Mouse (Mus musculus) liver, embryonic 16.5 days (tissue): Measurements from ENCODE around the gene Cd80. TPM values are rescaled to one million over a fixed set of nuclear protein-coding genes. Genes with fewer than 3 reads are reported as not detected.

Experiments
- ATAC-seq: fragments of 200-750 bp; cut with Nextera tagmentation; 2 replicates; pipeline ENCODE4 v1.8.0; 2017; ENCODE audit warnings: low read depth, mild to moderate bottlenecking, moderate number of reproducible peaks, moderate library complexity
- H3K27ac ChIP-seq: fragments of 300-500 bp; sonication (generic); 2 replicates; pipeline ENCODE4 v1.5.1; 2014; ENCODE audit warnings: mild to moderate bottlenecking, low read length
- H3K27me3 ChIP-seq: fragments of 300-500 bp; sonication (generic); 2 replicates; pipeline ENCODE4 v1.6.1; 2014; ENCODE audit warnings: low read depth, low read length, mixed read lengths; ENCODE audit not compliant: control insufficient read depth, insufficient read depth
- H3K36me3 ChIP-seq: fragments of 300-500 bp; sonication (generic); 2 replicates; pipeline ENCODE4 v1.6.1; 2014; ENCODE audit warnings: mild to moderate bottlenecking; ENCODE audit not compliant: control insufficient read depth, insufficient read depth
- H3K4me1 ChIP-seq: fragments of 300-500 bp; sonication (generic); 2 replicates; pipeline ENCODE4 v1.6.1; 2014; ENCODE audit warnings: low read depth, low read length, mixed read lengths; ENCODE audit not compliant: control insufficient read depth
- H3K4me2 ChIP-seq: fragments of 300-500 bp; sonication (generic); 2 replicates; pipeline ENCODE4 v1.6.1; 2014; ENCODE audit warnings: low read depth, low read length, mixed read lengths
- H3K4me3 ChIP-seq: fragments of 300-500 bp; sonication (generic); 2 replicates; pipeline ENCODE4 v1.5.1; 2014; ENCODE audit warnings: low read depth, mild to moderate bottlenecking, low read length
- H3K9ac ChIP-seq: fragments of 300-500 bp; sonication (generic); 2 replicates; pipeline ENCODE4 v1.6.1; 2014; ENCODE audit warnings: low read depth, low read length
- H3K9me3 ChIP-seq: fragments of 300-500 bp; sonication (generic); replicated peaks from 2 replicates; pipeline ENCODE4 v1.6.1; 2016; ENCODE audit warnings: low read length; ENCODE audit not compliant: control insufficient read depth
- WGBS: fragments of 180-500 bp; shearing (Covaris S2); extraction: QIAGEN DNeasy Blood & Tissue Kit; methylation state at CpG from one replicate; pipeline ENCODE4 v1.1.7; 2014; ENCODE audit not compliant: insufficient replicate concordance; 5-methylcytosine and 5-hydroxymethylcytosine counted together
- polyA plus RNA-seq: library from polyadenylated mRNA; unstranded; fragments of >200 nt; fragmentation: Nextera tagmentation; extraction: Ambion mirVana; gene quantifications from 2 replicates; pipeline ENCODE4 v1.2.1, GENCODE M21; 2015

Cd80 gene
- polyA plus RNA-seq, 1 experiment from 2014 or later: 0.21 TPM

DNA sequence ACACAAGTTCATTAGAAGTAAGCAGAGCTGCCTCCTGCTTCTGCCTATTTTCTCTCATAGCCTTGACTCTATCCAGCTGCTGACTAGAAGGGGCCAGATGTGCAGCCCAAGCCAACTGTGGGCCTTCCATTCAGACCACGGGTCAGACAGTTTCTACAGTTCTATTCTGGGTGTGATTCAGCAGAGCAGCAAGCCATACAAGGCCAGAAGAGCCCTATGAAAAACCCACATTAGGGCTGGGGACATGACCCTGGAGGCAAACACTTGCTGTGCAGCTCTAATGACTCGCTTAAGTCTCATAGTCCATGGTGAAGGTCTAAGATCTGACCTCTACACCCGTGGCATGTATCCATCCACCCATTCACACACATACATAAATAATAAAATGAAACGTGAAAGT, 10.7 kb downstream of the Cd80 start:
- WGBS: 55% methylated on average over 4 of the region's 4 CpGs
- H3K4me1 ChIP-seq: peaks cover 7% of the 10 kb centered on the region; the same call in 1 of the 2 replicates
- no peak overlapping the region for H3K4me2 ChIP-seq
- H3K27me3 ChIP-seq: no peaks in the 10 kb centered on the region
- no peak for ATAC-seq
- no peak overlapping the region for H3K9ac ChIP-seq
- H3K9me3 ChIP-seq: no peaks in the 10 kb centered on the region
- no peaks in the 10 kb centered on the region for H3K36me3 ChIP-seq
- H3K27ac ChIP-seq: no peak overlapping the region
- H3K4me3 ChIP-seq: no peak overlapping the region

DNA sequence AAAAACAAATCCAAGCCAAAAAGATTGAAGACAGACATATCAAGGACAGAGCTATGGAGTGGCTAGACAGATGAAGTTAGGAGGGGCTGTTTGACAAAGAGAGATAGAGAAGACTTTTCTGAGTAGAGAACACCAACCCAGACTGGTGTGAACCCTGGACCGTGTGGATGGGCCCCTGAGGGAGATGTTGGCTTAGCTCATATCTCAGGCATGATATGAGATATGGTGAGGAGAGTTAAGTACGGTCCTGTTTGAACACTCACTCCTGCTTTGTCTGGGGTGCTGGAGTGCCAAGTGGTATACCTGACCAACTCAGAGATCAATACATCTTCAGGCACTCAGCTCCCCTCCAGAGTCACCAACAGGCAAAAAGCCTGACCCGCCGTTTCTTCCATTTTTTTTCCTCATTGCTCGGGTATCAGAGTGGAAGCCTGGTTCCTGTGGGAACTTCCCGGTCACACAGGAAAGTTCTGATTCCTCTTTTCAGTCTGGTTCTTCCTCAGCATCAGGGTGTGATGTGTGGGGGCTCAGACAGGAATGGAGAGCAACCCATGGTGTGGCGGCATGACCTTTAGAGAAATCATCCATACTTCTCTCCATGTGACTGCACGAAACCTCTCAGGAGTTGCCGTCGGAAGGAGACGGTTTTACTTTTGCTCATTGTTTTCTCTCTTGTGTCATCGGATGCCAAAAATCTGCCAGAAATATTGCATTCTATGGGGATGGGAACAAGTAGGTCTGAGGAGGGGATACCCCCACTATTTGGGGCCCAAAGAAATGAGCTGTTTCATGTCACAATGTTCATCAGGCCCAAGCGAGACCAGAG, 11.9 kb downstream of the Cd80 start:
- Histone ChIP-seq H3K4me2 (no peak overlapping the region), H3K27me3 (no peaks in the 10 kb centered on the region), H3K9ac (no peak overlapping the region), H3K27ac (no peak overlapping the region), H3K9me3 (no peaks in the 10 kb centered on the region), H3K4me3 (no peak overlapping the region), H3K36me3 (no peaks in the 10 kb centered on the region), H3K4me1 (peaks cover 13% of the 10 kb centered on the region)
- WGBS: 60% methylated on average over 13 of the region's 13 CpGs
- no peak for ATAC-seq

DNA sequence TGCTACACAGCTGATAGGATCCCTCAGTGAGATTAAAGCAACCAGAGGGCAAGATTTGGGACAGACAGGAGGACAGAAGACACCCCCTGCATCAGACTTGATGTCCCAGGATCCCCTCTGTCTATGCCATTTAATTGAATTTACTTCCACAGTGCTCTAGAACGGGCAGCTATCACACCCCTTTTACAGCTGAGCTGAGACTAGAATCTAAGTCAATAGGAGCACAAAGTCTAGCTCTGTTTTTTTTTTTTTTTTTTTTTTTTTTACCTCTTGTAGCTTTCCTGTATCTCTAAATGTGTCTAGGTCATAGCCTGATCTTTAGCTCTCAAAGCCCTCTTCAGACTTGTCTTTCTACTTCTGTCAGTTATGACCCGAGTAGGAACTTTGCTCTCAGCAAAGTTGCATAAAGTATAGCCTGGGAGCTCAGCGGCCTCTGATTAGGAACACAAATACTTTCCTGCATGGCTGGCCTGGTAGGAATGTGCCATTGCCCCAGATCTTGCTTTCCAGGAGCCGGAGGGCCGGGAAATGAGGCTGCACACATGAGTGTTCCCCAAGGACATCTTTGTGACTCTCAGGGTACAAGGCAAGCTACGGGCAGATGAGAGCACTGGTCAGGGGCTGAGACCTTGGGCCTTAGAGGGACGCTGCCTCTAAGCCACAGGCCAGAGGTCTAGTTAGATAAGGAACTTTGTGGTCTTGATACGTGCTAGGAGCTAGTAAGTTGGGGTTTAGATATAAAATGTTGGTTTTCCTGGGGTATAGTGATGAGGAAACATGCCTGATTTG, 12.8 kb downstream of the Cd80 start:
- ATAC-seq: no peak
- Histone ChIP-seq H3K9ac (no peak overlapping the region), H3K9me3 (no peaks in the 10 kb centered on the region), H3K4me3 (no peak overlapping the region), H3K27ac (no peak overlapping the region), H3K4me2 (no peak overlapping the region), H3K4me1 (peaks cover 13% of the 10 kb centered on the region), H3K27me3 (no peaks in the 10 kb centered on the region), H3K36me3 (no peaks in the 10 kb centered on the region)
- 39% methylated on average over 8 of the region's 8 CpGs for WGBS

DNA sequence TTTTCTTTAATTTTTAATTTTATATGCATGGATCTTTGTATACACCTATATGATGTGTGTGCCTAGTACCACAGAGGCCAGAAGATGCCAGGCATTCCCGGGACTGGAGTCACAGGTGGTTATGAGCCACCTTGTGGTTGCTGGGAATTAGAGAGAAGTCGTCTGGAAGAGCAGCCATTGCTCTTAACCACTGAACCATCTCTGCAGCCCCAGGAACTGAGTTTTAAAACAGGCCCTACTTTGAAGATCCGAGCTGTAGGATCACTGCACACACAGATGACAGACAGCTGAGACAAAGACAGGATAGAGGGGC, 13.3 kb downstream of the Cd80 start:
- Histone ChIP-seq H3K4me1 (peaks cover 13% of the 10 kb centered on the region), H3K4me2 (no peak overlapping the region), H3K9me3 (no peaks in the 10 kb centered on the region), H3K27ac (no peak overlapping the region), H3K36me3 (no peaks in the 10 kb centered on the region), H3K27me3 (no peaks in the 10 kb centered on the region), H3K4me3 (no peak overlapping the region), H3K9ac (no peak overlapping the region)
- WGBS: 25% methylated on average over 3 of the region's 3 CpGs
- no peak for ATAC-seq

DNA sequence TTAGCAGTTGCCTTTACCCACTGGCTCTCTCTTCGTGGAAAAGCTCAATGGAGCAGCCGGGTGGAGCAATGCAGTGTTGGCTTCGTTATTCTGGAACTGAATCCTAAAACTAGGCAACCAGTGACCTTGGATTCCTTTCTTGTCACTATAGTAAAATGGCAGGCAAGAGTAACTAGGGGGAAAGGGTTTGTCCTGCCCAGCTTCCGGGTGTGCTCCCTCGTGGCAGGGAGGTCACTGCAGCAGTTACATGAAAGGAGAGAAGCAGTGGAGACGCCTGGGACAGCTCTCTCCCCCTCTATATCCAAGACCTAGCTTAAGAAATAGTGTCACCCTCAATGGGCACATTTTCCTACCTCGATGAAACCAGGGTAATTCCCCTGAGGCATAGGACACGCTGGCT, 14.1 kb downstream of the Cd80 start:
- no peak for ATAC-seq
- Histone ChIP-seq H3K4me3 (no peak overlapping the region), H3K27me3 (no peaks in the 10 kb centered on the region), H3K4me1 (peaks cover 13% of the 10 kb centered on the region), H3K36me3 (no peaks in the 10 kb centered on the region), H3K9me3 (no peaks in the 10 kb centered on the region), H3K4me2 (no peak overlapping the region), H3K27ac (no peak overlapping the region), H3K9ac (no peak overlapping the region)
- WGBS: 67% methylated on average over 8 of the region's 8 CpGs

DNA sequence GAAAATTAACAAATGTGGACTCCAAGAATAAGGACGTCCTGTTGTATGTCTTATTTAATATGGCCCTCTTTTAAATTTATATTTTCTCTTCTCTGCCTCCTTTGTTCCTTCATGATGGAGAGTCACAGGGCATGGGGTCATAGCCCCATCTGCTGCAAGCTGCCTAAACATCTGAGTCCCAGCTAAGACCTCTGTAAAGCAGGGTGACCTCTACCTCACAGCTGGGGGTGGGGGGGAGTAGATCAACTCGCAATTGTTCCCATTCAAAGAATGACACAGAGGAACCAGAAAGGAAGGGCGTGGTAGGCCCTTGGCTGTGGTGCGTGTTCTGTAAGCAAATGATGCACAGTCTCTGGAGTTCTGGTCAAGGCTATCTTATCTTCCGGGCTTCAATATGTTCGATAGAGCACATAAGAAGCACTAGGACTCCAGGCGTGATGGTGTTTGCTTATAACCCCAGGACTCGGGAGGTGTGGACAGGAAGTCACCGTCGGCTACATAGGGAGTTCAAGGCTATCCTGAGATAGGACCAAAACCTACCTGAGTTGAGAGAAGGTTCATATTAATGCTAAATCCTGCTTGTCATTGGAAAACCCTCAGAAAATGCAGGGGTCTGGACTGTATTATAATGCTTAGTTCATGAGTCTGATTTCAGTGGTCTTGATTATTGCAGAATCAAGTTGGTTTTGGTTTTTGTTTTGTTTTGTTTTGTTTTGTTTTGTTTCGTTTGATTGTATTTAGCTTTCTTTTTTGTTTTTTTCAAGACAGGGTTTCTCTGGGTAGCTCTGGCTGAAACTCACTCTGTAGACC, 16.5 kb downstream of the Cd80 start:
- WGBS: 36% methylated on average over 11 of the region's 11 CpGs
- H3K9ac ChIP-seq: no peak overlapping the region
- no peaks in the 10 kb centered on the region for H3K9me3 ChIP-seq
- no peaks in the 10 kb centered on the region for H3K36me3 ChIP-seq
- no peaks in the 10 kb centered on the region for H3K27me3 ChIP-seq
- no peak overlapping the region for H3K4me2 ChIP-seq
- H3K4me3 ChIP-seq: no peak overlapping the region
- 0 out of 2 replicates have a peak, but pooled peaks have one; percentile 25 for ATAC-seq
- no peak overlapping the region for H3K27ac ChIP-seq
- H3K4me1 ChIP-seq: peaks cover 20% of the 10 kb centered on the region

DNA sequence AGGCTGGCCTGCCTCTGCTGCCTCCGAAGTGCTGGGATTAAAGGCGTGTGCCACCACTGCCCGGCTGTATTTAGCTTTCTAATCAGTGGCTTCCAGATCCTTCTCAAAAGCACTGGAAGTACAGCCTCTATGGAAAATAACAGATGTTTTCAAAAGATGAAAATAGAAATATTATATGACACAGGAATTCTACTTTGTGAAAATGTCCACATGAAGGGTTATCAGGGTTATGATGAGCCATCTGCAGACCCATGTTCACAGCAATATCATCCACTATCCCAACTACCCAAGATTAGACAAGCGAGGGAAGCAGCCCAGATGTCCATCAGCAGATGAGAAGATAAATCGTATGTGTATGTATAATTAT, 17.1 kb downstream of the Cd80 start:
- Histone ChIP-seq H3K9ac (no peak overlapping the region), H3K9me3 (no peaks in the 10 kb centered on the region), H3K4me1 (peaks cover 18% of the 10 kb centered on the region), H3K27me3 (no peaks in the 10 kb centered on the region), H3K4me3 (no peak overlapping the region), H3K36me3 (no peaks in the 10 kb centered on the region), H3K4me2 (no peak overlapping the region), H3K27ac (no peak overlapping the region)
- ATAC-seq: peak; percentile 52
- WGBS: 32% methylated on average over 5 of the region's 5 CpGs

DNA sequence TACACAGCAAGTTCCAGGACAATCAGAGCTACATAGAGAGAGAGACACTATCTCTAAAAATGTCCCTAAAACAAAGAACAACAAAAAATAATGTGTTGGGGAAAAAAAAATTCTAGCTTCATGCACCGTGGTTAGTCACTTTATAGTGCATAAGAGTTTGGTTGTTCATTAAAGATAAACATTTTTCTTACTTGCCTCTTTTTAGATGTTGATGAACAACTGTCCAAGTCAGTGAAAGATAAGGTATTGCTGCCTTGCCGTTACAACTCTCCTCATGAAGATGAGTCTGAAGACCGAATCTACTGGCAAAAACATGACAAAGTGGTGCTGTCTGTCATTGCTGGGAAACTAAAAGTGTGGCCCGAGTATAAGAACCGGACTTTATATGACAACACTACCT, 18.3 kb downstream of the Cd80 start:
- no peak overlapping the region for H3K27ac ChIP-seq
- 41% methylated on average over 5 of the region's 5 CpGs for WGBS
- peaks cover 15% of the 10 kb centered on the region for H3K4me1 ChIP-seq
- H3K36me3 ChIP-seq: no peaks in the 10 kb centered on the region
- H3K9ac ChIP-seq: no peak overlapping the region
- ATAC-seq: no peak
- H3K9me3 ChIP-seq: no peaks in the 10 kb centered on the region
- no peaks in the 10 kb centered on the region for H3K27me3 ChIP-seq
- no peak overlapping the region for H3K4me3 ChIP-seq
- H3K4me2 ChIP-seq: no peak overlapping the region
